Comparison of ENCODE assay signal across 24 mouse cellular contexts in genomic region chr14:30529454-30529853, GRCm38 (mm10). TPM values are rescaled to one million over a fixed set of nuclear protein-coding genes. Genes with fewer than 3 reads are reported as not detected.
DNase-seq lines count a peak whose midpoint lies in the region; ATAC-seq lines count a peak whose summit lies in the region.
"Had no signal": no experiment of that assay in that cellular context is flagged by ENCODE, and none has a peak within 500 bp of the region (broad histone marks: within the 10 kb centered on the region; RNA-seq: fewer than 3 reads in every experiment).

No protein-coding gene starts in this region.

- DNase-seq in heart, adult 11 months = peak; percentile 43
- DNase-seq in heart, adult 9 months (ENCODE audit: low spot score in 2 of 2) = no peak
- DNase-seq in ES-CJ7 (ENCODE audit: low read depth, low spot score) (peak; percentile 77), R1 (ENCODE audit: low read depth, low spot score) (peak; percentile 91)
- no peak for DNase-seq in spleen, postnatal 36 days (ENCODE audit: low spot score in 2 of 2)
- no peak for DNase-seq in kidney, postnatal 36 days
- DNase-seq: adrenal gland, adult 8-10 months; adrenal gland, postnatal 14 days; adrenal gland, postnatal 36 days; B cell, adult 2 months; cerebellum, adult 11 months; cerebellum, adult 18-20 months; cerebellum, adult 8-10 months; cerebellum, adult 9-11 months; cerebellum, postnatal 14 days; cerebellum, postnatal 36 days; embryo, embryonic 11 days; forebrain, postnatal 0 days had no signal

- no peak for ATAC-seq in erythroblast, adult 5-6 weeks (replicated peaks; ENCODE audit: low FRiP score, poor library complexity, severe bottlenecking)
- ATAC-seq: activated CD4-positive, CD25-positive, alpha-beta regulatory T cell, adult 4 months; CD4-positive, CD25-positive, alpha-beta regulatory T cell, adult 4 months; forebrain, embryonic 13.5 days; forebrain, embryonic 15.5 days; forebrain, postnatal 0 days; Patski had no signal

RNA-seq across cellular contexts. Expression of gene Tkt, which starts 18.7 kb away (rescaled TPM):
- total RNA-seq in erythroblast, adult 5-6 weeks (2015; ENCODE audit: low replicate concordance) = 66.7 and 82.0 TPM in 2 replicates
- total RNA-seq in erythroblast, adult 5-6 weeks (2017; ENCODE audit: low replicate concordance) = 175 and 205 TPM in 2 replicates

RNA-seq across cellular contexts. Expression of gene Cacna1d, which starts 38.2 kb away (rescaled TPM):
- total RNA-seq in erythroblast, adult 5-6 weeks (2015; ENCODE audit: low replicate concordance) = not detected in 2 replicates
- 0.17 TPM in 1 of 2 replicates, not detected in the other for total RNA-seq in erythroblast, adult 5-6 weeks (2017; ENCODE audit: low replicate concordance)

RNA-seq across cellular contexts. Expression of gene Dcp1a, which starts 50.1 kb away (rescaled TPM):
- 13.4 and 16.9 TPM in 2 replicates for total RNA-seq in erythroblast, adult 5-6 weeks (2015; ENCODE audit: low replicate concordance)
- 10.4 and 13.4 TPM in 2 replicates for total RNA-seq in erythroblast, adult 5-6 weeks (2017; ENCODE audit: low replicate concordance)

Comparison
In these comparisons a context has a peak if more than half of its experiments do, and no peak if none do; other contexts are left out.
1. DNase-seq: peak in heart, adult 11 months (single experiment), ES-CJ7 (single experiment) and R1 (single experiment); none in heart, adult 9 months (0 of 2), spleen, postnatal 36 days (0 of 2) and kidney, postnatal 36 days (0 of 2).